Mouse (Mus musculus) small intestine, adult 10 weeks (tissue): Measurements from ENCODE around the gene Gm20865. TPM values are rescaled to one million over a fixed set of nuclear protein-coding genes. Genes with fewer than 3 reads are reported as not detected.

ENCODE experiments used
- polyA plus RNA-seq: library from polyadenylated mRNA; stranded (reverse); fragments of 350-450 nt; fragmentation: Illumina TruSeq; extraction: RNeasy Lipid Tissue Mini Kit (QIAGEN cat#74804); gene quantifications from one replicate; pipeline ENCODE4 v1.2.3, GENCODE M21; 2014; ENCODE audit warnings: low replicate concordance

Gm20865 gene
- not detected for polyA plus RNA-seq

DNA sequence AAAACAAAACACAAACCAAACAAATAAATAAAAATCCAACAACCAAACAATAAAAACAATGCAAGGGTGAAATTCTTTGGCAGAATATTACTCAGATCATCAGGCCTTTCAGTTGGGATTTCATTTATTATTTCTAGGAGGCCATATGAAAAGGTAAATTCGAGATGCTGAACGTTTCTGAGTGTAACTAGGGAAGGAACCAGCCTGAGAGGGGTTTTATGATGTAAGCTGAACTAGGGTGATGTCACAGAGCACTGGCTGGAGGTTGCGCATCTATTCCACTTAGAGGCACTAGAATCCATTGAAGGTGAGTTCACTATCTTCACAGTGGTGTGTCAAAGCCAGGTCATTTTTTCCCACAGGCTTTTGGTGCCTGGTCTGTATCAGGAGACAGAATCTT, at the start of gene Gm20865:
TSS of gene Gm20865 (plus strand) at position 301 of the 400 bp plus-strand sequence.

Other genes starting within 250 kb of the Gm20865 start
- gene Gm29866, start 247.9 kb upstream of the Gm20865 start, polyA plus RNA-seq, result not detected
- gene Gm20909, start 77.0 kb upstream of the Gm20865 start, polyA plus RNA-seq, result not detected